Mouse (Mus musculus): ENCODE measurements around the gene Pip4p1.

- TF ChIP-seq POLR2A (IDR thresholded peaks at IDR 0.05; ENCODE audit: extremely low read depth, insufficient read depth, low read length) (no peak), CTCF (IDR thresholded peaks at IDR 0.05; ENCODE audit: low read depth, low read length) (no peak)
Observed at GRCm38 (mm10) chr14:50925111-50925920, 5.3 kb downstream of the Pip4p1 start.

Measured in liver, adult 2 months (tissue).